Mouse (Mus musculus): ENCODE data around the gene Themis.

- no peak for TF ChIP-seq CTCF (IDR thresholded peaks at IDR 0.05; ENCODE audit: low read depth)
- TF ChIP-seq EP300 (IDR thresholded peaks at IDR 0.05; ENCODE audit: low read depth): no peak
Measured at GRCm38 (mm10) chr10:28805160-28805559, 137.0 kb downstream of the Themis start.

Measured in heart, postnatal 0 days (tissue).